Mouse (Mus musculus) forelimb bud, embryonic 11.5 days (tissue): ENCODE results near the gene Gm8909.
"Not testable (repeated sequence)": the region's sequence is repeated elsewhere in the genome, so short reads cannot be mapped to it uniquely, and the experiment has no call there.

ENCODE experiments used
- DNase-seq: peaks from one replicate; pipeline ENCODE4 v3.0.0-alpha.2; 2012; ENCODE audit warnings: low read depth, low spot score

The Gm8909 gene

DNA sequence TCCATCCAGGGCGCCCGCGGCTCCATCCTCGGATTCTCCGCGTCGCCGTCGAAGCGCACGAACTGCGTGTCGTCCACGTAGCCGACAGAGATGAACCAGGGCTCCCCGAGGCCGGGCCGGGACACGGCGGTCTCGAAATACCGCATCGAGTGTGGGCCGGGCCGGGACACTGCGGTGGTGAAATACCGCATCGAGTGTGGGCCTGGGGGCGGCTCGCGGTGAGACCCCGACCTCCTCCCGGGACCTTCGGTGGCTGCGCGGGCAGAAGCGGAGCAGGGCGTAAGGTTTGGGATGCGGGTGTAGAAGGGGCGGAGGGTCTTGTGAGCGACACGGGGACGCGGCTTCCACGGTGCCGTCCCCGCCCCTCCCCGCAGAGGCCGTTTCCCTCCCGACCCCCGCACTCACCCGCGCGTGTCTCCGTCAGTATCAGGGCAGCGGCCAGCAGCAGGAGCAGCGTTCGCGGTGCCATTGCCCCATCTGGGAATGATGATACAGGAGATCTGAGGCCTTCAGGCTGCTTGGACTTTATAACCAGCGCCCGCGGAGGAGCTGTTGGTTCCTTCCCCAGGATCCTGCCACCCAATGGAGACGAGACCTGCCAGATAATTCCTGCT is at the start of gene Gm8909:
Gene Gm8909, minus strand, starts transcription at position 499 of the 614 bp plus-strand sequence.
- DNase-seq, result no peak

DNA sequence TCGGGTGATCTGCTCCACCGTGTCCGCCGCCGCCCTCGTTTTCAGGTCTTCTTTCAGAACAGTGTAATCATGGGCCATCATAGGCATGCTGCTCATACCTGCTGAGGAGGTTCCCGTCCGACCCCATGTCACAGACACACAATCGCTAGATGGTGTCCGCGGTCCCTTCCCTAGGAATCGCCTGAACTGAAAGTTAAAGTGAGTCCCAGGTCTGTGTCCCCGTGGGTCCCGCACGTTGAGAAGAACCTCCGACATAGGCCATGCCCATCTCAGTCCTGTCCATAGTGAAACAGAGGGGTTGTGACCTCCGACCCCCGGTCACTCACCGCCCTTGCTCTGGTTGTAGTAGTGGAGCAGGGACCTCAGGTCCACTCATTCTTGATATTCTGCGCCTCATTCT is 47.2 kb upstream of the Gm8909 start:
- DNase-seq, result no peak

DNA sequence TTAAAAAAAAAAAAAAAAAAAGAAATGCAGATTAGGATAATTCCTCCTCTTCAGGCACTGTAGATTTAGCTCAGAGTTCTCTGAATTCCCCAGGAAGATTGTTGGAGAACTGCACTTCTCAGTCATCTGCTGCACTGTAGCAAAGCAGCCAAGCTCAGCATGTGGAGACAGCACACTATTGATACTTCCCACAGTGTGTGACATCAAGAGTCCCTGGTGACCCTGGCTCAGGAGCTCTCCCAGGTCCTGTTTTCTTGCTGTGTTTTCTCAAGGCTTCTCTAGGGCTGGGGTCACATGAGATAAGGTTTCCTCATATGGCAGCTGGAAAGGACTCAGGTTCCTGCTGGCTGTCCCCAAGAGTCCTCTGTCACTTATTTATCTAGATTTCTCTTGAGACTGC is 38.5 kb upstream of the Gm8909 start:
- no peak for DNase-seq

DNA sequence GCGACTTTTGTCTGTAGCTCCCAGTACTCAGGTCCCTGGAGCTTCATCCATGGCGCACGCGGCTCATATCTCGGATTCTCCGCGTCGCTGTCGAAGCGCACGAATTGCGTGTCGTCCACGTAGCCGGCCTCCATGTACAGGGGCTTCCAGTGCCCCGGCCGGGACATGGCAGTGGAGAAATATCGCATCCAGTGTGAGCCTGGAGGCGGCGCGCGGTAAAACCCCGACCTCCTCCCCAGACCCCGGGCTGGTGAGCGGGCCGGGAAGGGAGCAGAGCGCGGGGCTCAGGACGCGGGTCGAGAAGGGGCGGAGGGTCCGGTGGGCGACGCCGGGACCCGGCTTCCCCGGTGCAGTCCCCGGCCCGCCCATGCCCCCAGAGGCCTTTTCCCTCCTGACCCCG is 37.5 kb upstream of the Gm8909 start:
- DNase-seq, result no peak

DNA sequence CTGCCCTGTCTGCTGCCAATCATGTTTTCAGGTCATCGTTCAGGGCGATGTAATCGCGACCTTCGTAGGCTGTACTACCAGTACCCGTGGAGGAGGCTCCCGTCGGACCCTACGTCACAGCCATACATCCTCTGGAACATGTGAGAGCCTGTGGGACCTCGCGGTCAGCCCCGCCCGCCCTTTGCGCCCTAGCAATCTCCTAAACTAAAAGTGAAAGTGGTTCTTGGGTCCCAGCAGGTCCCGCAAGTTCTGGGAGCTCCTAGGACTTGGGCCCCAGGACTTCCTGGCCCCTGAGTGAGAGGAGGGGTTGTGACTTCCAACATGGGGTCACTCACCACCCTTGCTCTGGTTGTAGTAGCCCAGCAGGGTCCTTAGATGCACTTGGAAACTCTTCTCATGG is 37.1 kb upstream of the Gm8909 start:
- no peak for DNase-seq

DNA sequence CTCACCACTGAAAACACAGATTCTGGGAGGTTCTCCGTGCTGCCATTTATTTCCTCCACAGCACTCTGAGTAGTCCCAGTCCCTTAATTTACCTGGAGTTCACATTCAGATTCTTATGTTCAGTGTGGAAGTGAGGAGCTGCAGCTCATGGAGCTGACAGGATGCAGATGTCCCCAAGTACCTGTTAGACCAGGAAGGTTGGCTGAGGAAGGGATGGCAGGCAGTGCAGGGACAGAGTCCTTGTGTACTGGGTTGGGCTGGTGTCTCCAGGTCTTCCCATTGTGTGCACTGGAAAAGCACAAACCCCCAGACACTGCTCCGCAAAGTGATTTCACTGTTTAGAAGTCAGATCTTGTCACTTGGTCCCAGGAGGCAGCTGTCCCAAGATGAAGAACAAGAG is 33.5 kb upstream of the Gm8909 start:
- no peak for DNase-seq

DNA sequence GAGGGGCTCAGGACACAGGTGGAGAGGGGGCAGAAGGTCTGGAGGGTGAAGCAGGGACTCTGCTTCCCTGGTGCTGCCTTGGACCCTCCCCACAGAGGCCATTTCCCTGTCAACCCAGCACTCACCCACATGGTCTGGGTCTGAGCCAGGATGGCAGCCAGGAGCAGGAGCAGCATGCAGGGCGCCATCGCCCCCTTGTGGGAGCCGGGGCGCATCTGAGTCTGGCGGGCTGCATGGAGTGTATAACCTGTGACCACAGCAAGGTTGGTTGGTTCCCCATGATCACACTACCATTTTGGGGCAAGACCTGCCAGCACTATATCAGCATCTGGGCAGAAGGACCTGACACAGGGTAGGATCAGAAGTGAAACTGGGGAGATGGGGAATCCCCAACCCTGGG is 30.0 kb upstream of the Gm8909 start:
- DNase-seq, result no peak

DNA sequence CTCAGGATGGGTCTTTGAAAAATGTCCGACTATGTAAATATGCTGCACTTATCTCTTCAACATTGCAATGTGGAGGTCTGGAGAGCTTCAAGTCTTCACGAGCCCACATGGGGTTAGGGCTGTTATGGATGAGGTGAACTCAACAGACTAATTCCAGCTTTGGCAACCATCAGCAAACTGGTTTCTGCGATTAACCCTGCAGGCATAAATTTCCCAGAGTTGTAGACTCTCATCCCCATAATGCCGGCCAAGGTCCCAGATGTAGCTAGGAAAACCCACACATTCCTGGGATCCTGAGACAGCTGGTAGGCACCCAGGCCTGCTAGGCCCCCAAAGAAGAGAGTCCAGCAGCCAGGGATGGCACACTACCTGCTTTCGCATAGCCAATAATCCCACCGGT is 26.1 kb upstream of the Gm8909 start:
- DNase-seq, result no peak

DNA sequence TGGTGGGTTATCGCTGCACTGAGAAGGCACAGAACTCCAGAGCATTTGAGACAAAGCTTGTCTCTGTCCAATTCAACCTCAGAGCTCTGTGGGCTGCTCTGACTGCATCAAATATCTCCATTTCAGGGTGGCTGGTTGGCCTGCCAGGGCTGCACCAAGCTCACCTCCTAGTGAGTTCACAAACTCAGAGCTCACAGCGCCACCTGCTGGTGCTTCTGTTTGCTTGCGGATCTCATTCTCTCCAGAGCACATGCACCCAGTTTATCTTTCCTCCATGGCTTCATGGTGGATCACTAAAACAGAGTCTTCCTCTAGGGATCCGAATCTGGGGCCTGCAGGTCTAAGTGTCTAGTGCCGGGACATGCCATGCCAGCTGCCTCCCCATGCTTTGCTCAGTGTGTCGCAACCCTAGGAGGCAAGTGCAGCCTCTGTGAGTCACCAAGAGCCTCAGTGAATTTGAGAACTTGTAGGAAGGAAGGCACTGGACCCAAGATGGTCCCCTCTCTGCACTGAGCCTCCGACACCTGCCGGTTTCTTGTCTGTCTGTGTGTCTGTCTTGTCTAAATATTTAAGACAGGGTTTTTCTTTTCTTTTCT is 25.3 kb upstream of the Gm8909 start:
- peak; percentile 61 for DNase-seq

DNA sequence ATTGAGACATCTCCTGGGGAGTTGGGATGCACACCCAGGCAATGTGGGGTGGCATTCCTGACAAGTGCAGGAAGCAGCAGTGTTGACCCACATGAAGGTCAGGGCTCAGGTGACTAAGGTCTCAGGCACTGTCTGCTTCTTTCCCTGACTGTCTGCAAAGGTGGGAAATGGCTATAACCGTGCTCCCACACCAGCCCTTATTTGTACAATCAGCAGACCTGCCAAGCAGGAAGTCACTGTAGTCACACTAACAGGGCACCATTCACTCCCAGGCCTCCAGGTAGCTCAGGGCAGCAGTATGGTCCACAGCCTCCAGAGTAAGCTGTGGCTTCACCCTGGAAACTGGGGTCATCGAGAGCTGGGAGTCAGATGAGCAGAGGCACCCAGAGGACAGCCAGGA is 24.0 kb upstream of the Gm8909 start:
- DNase-seq, result no peak

DNA sequence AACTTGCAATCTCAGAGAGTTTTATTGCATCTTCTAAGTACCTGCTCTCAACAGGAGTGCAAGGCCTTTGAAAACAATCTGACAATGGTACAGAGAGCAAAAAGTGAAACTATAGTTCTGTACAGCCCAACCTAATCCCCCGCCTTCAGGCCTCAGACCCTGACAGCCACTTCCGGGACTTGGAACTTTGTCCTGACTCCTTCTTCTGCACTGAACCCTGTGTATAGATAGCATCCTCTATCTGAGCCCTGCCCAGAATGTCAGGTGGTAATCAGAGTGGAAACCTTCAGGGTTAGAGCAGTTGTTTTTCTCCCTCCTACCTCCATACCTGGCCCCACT is 21.8 kb upstream of the Gm8909 start, which contains the start of gene H2-T3:
Gene H2-T3, minus strand, starts transcription at position 119 of the 339 bp plus-strand sequence.
- DNase-seq, result no peak

DNA sequence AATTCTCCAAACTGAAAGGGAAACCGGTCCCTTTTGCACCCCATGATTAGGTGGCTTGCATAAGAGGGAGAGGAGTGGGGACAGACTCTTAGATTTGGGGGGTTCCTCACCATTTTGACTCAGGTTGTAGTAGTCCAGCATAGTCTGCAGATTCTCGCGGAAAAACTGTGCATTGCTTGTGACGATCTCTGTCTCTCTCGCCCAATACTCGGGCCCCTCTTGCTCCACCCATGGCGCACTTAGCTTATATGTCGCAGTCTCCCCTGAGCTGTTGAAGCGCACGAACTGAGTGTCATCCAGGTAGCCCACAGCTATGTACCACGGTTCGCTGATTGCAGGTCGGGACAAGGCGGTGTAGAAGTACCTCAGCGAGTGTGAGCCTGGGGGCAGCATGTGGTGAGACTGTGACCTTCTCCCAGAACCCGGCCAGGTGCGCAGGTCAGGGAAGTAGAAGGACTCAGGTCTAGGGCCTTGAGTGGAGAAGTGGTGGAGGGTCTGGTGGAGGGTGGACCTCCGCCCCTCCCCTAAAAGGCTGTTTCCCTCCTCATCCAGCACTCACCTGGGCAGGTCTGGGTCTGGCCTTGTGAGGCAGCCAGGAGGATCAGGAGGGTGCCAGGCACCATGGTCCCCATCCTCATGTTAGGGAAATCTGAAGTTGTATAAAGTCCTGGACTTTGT is 21.3 kb upstream of the Gm8909 start:
- DNase-seq, result no peak

DNA sequence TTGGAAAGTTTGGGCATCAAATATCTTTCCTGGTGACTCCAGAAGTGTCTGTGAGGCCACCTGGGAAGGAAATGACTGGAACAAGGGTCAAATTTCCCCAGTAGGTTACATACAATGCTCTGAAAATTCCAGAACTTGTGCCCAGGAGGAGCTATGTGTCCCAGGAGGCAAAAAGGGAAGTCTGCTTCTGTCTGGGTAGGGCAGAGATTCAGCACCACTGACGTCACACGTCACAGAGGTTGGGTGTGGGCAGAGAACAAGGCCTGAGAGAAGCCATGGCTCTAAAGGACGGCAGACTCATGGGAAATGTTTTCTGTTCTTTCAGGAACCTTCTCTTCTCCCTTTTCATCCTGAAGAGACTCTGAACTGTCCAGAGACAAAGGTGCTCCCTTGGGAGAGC is 19.2 kb upstream of the Gm8909 start:
- no peak for DNase-seq

DNA sequence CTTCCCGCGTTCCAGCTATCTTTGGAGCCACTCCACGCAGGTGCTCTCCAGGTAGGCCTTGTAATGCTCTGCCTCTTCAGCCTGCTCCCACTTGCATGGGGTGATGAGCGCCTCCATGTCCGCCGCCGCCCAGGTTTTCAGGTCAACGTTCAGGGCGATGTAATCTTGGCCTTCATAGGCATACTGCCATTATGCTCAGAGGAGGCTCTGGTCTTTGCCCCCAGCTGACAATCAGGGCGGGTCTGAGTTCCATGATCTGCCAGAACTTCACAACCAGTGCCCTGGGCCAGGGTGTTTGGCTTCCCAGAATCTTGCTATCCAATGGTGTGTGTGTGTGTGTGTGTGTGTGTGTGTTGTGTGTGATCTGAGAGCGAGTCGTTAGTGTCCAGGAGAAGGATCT is 13.9 kb upstream of the Gm8909 start:
- DNase-seq, result no peak

DNA sequence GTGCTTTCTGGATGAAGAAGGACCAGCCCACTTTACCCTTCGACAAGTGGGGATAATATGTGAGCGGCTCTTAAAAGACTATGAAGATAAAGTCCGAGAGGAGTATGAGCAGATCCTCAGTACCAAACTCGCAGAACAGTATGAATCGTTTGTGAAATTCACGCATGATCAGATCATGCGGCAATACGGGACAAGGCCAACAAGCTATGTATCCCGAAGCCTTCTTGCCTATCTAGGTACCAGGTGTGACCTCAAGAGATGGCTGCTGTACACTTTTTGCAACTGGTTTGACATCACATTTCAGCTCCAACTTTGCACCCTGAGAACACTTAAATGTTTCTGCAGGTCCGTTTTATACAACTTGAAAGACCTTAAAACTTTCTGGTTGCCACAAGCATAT is 11.1 kb upstream of the Gm8909 start:
- DNase-seq, result not testable (repeated sequence)

DNA sequence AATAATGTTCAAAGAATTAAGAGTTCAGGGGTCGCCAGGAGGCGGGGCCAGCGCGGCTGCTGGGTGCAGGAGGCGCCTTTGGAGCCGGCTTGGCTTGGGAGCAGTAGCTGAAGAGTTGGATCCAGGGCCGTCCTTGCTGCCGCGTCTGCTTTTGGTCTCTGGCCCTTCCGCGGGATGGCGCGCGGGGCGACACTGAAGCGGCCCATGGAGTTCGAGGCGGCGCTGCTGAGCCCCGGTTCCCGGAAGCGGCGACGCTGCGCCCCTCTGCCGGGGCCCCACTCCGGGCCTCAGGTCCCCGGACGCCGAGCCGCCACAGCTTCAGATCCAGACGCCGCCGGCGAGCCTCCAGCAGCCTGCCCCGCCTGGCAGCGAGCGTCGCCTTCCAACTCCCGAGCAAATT is 10.6 kb upstream of the Gm8909 start:
- not testable (repeated sequence) for DNase-seq

DNA sequence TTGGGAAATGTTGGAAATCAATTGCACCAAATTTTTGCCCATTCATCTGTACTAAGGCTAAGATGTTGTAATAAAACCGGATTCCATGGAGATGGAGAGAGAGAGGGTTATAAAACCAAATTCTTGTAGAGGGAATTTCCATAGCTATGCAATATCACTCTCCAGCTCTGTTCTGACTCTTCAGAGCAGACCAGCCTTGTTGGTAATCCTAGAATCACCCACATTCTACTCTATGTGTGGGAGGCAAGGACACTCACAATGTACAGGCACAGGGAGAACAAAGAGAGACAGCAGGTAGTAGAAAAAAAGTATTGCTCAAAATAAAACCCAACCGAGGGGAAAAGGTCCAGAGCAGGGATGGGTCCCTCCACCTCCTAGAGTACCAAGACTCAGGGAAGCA is 7.8 kb upstream of the Gm8909 start:
- not testable (repeated sequence) for DNase-seq

DNA sequence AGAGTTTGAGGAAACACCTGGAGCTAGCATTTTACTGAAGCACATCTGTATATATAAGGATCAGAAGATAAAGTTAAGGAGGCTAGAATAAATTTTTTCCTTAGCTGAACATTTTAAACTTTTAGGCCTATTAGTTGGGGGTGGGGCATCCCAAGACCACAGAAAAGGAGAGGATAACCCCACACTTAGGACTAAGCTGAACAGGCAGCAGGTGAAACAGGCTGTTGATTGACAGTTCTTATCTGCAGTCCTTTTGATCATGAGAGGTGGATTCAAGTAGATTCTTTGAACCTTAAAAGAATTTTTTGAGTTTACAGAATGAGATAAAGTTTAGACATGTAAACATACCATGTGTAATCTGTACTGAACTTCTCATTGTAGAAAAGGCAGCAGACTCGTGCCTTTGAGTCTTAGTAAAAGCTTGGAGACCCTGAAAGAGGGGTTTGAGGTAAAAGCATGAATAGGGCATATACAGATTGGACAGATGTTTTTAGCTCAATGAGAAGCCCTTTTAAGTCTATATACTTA is 2.0 kb upstream of the Gm8909 start:
- no peak for DNase-seq

DNA sequence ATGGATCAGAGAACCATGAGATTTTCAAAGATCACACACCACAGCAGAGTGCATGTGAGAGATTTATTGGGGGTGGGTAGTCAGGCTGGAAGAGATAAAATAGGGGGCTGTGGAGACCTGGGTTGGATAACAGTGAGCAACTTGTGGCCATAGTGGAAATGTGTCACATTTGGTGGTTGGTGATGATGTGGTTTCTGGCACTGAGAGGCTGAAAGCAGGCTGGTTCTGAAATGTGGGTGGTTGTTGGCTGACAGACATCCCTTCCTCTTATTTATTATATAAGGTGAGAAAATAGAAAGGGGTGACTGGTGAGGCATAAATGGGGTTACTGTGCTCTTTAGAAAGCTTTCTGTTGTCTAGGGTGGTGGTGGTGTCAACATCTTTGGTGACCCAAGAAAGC is 1.4 kb upstream of the Gm8909 start:
- no peak for DNase-seq

DNA sequence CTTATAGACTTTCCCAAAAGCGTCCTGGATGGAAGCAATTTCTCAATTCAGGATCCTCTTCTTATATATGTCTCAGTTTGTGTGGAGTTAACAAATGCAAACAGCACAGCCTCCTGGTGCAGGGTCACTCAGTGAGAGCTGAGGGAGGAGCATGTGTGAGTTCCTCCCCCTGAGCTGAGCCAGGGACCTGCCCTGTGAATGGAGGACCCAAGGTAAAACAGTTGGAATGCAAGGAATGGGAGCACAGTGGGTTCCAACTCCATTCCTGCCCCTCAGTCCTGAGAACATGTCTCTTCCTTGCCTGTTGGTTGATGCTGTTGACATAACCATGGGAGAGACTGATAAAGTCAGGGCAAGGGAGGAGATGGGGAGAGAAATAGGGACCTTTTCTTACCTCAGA is 757 bp upstream of the Gm8909 start:
- DNase-seq, result not testable (repeated sequence)

DNA sequence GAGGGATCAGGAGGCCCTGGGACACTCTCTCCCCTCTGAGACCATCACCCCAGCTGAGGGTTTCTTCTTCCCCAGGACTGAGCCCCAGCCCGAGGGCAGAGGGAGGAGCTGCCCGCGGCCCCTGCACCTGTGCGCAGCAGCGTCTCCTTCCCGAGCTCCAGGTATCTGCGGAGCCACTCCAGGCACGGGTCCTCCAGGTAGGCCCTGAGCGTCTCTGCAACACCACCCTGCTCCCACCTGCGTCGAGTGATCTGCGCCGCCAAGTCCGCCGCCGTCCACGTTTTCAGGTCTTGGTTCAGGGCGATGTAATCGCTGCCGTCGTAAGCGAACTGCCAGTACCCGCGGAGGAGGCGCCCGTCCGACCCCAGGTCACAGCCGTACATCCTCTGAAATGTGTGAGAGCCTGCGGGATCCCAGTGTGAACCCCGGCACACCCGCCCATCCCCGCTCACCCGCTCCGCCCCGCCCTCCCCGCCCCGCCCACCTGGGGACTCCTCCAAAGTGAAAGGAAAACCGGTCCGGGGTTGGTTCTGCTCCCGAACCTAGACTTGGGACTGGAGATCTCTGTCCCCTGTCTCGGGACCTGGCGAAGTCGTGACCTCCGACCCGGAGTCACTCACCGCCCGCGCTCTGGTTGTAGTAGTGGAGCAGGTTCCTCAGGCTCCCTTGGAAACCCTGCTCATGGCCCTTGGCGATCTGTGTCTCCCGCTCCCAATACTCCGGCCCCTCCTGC is 865 bp downstream of the Gm8909 start:
- no peak for DNase-seq

DNA sequence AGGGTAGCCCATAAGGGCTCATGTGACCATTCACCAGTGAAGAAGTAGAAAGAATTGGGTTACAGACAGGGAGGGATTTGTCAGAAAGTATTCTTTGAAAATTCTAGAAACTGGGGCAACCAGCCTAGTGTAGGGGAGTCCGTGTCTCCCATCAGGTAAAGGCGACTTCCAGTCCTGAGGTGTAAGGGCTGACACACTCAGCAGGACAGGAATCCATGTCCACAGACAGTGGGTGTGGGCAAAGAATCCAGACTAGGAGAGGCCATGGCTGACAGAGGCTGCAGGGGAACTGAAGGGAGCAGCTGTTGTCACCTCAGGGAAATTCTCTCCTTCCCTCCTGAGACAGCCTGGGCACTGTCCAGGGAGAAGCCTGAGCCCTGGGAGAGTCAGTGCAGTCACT is 1.4 kb downstream of the Gm8909 start:
- not testable (repeated sequence) for DNase-seq
